Mouse (Mus musculus): ENCODE data around the gene Banp.
A peak's percentile ranks its signal among the peaks of the same experiment; 100 is the strongest.

The Banp gene

GRCm38 (mm10) chr8:121980792-121981519 lies 31.4 kb downstream of the Banp start:
- ATAC-seq (ENCODE audit: low TSS enrichment): no peak

- no peak for ATAC-seq (ENCODE audit: low TSS enrichment)
Measured at GRCm38 (mm10) chr8:121981520-121981895, 32.0 kb downstream of the Banp start.

GRCm38 (mm10) chr8:121985673-121986072 lies 36.1 kb downstream of the Banp start:
- no peak for ATAC-seq (ENCODE audit: low TSS enrichment)

- no peak for ATAC-seq (ENCODE audit: low TSS enrichment)
Measured at GRCm38 (mm10) chr8:121987892-121988291, 38.3 kb downstream of the Banp start.

GRCm38 (mm10) chr8:121990506-121991255 lies 41.1 kb downstream of the Banp start:
- no peak for ATAC-seq (ENCODE audit: low TSS enrichment)

GRCm38 (mm10) chr8:121991611-121992010 lies 42.1 kb downstream of the Banp start:
- ATAC-seq (ENCODE audit: low TSS enrichment): no peak

GRCm38 (mm10) chr8:121992911-121993310 lies 43.4 kb downstream of the Banp start:
- ATAC-seq (ENCODE audit: low TSS enrichment): no peak

- ATAC-seq (ENCODE audit: low TSS enrichment): no peak
Measured at GRCm38 (mm10) chr8:121995112-121995511, 45.6 kb downstream of the Banp start.

- ATAC-seq (ENCODE audit: low TSS enrichment): no peak
Measured at GRCm38 (mm10) chr8:121995895-121996294, 46.3 kb downstream of the Banp start.

- ATAC-seq (ENCODE audit: low TSS enrichment): no peak
Measured at GRCm38 (mm10) chr8:121998631-121999030, 49.1 kb downstream of the Banp start.

GRCm38 (mm10) chr8:121999211-121999610 lies 49.7 kb downstream of the Banp start:
- ATAC-seq (ENCODE audit: low TSS enrichment): no peak

- peak; percentile 39; the same call in 1 of the 2 replicates for ATAC-seq (ENCODE audit: low TSS enrichment)
Measured at GRCm38 (mm10) chr8:122001339-122002115, 52.0 kb downstream of the Banp start.

GRCm38 (mm10) chr8:122003646-122004045 lies 54.1 kb downstream of the Banp start:
- ATAC-seq (ENCODE audit: low TSS enrichment): no peak

- ATAC-seq (ENCODE audit: low TSS enrichment): no peak
Measured at GRCm38 (mm10) chr8:122004131-122004530, 54.6 kb downstream of the Banp start.

- no peak for ATAC-seq (ENCODE audit: low TSS enrichment)
Measured at GRCm38 (mm10) chr8:122005422-122006204, 56.1 kb downstream of the Banp start.

- peak; percentile 68 for ATAC-seq (ENCODE audit: low TSS enrichment)
Measured at GRCm38 (mm10) chr8:122006688-122007484, 57.3 kb downstream of the Banp start.

- ATAC-seq (ENCODE audit: low TSS enrichment): no peak
Measured at GRCm38 (mm10) chr8:122008395-122008794, 58.8 kb downstream of the Banp start.

- 0 out of 2 replicates have a peak, but pooled peaks have one; percentile 28 for ATAC-seq (ENCODE audit: low TSS enrichment)
Measured at GRCm38 (mm10) chr8:122010638-122011037, 61.1 kb downstream of the Banp start.

GRCm38 (mm10) chr8:122011066-122011588 lies 61.6 kb downstream of the Banp start:
- ATAC-seq (ENCODE audit: low TSS enrichment): no peak

GRCm38 (mm10) chr8:122014606-122015005 lies 65.1 kb downstream of the Banp start:
- ATAC-seq (ENCODE audit: low TSS enrichment): peak; percentile 38

Data from frontal cortex, adult (tissue).